Mouse (Mus musculus) gastrocnemius, adult 8-10 months (tissue): Measurements from ENCODE around the gene Gm10053. TPM values are rescaled to one million over a fixed set of nuclear protein-coding genes. Genes with fewer than 3 reads are reported as not detected.
A peak's percentile ranks its signal among the peaks of the same experiment; 100 is the strongest.
"Not testable (repeated sequence)": the region's sequence is repeated elsewhere in the genome, so short reads cannot be mapped to it uniquely, and the experiment has no call there.

Experiments
- DNase-seq, 2 experiments: peaks; one replicate each; pipeline ENCODE4 v3.0.0; 2022; ENCODE audit warnings: low spot score in 2 of 2
- total RNA-seq, 4 experiments: library from RNA; stranded (reverse); gene quantifications; 2 replicates each; pipeline ENCODE4 v1.2.4; 2022

Gene Gm10053
- total RNA-seq: 100 to 1,000 TPM; 448 to 506 (median 471) TPM

GRCm38 (mm10) chr19:24875129-24875870 is at the start of gene Gm10053:
Gm10053 (plus strand) TSS chr19:24875686.
- not testable (repeated sequence) for DNase-seq

GRCm38 (mm10) chr19:24842080-24842479 is 33.4 kb upstream of the Gm10053 start:
- DNase-seq: no peak

- no peak for DNase-seq
Observed at GRCm38 (mm10) chr19:24845007-24845546, 30.4 kb upstream of the Gm10053 start.

- no peak for DNase-seq
Observed at GRCm38 (mm10) chr19:24848345-24848744, 27.1 kb upstream of the Gm10053 start.

- DNase-seq: no peak
Observed at GRCm38 (mm10) chr19:24848844-24849243, 26.6 kb upstream of the Gm10053 start.

GRCm38 (mm10) chr19:24851456-24852315 is 23.8 kb upstream of the Gm10053 start:
- DNase-seq: peak in 1 of 2 experiments; percentile 9

GRCm38 (mm10) chr19:24861276-24861611 is 14.2 kb upstream of the Gm10053 start:
- peak in 1 of 2 experiments; percentile 5 for DNase-seq

- DNase-seq: peak in 1 of 2 experiments; percentile 21
Observed at GRCm38 (mm10) chr19:24861612-24862451, 13.7 kb upstream of the Gm10053 start, which contains the start of gene Pgm5. Pgm5 (minus strand) TSS chr19:24861855.

GRCm38 (mm10) chr19:24865436-24865835 is 10.1 kb upstream of the Gm10053 start:
- no peak for DNase-seq

GRCm38 (mm10) chr19:24871037-24871635 is 4.3 kb upstream of the Gm10053 start:
- DNase-seq: peak in 1 of 2 experiments; percentile 17

GRCm38 (mm10) chr19:24873873-24874272 is 1.6 kb upstream of the Gm10053 start:
- DNase-seq: no peak

GRCm38 (mm10) chr19:24881237-24881636 is 5.8 kb downstream of the Gm10053 start:
- no peak for DNase-seq

GRCm38 (mm10) chr19:24885504-24885903 is 10.0 kb downstream of the Gm10053 start:
- DNase-seq: no peak

GRCm38 (mm10) chr19:24886888-24887287 is 11.4 kb downstream of the Gm10053 start:
- no peak for DNase-seq

- DNase-seq: no peak
Observed at GRCm38 (mm10) chr19:24896536-24896935, 21.1 kb downstream of the Gm10053 start.

GRCm38 (mm10) chr19:24897006-24897895 is 21.8 kb downstream of the Gm10053 start:
- no peak for DNase-seq

GRCm38 (mm10) chr19:24897896-24898736 is 22.6 kb downstream of the Gm10053 start:
- DNase-seq: no peak

- no peak for DNase-seq
Observed at GRCm38 (mm10) chr19:24898737-24899577, 23.5 kb downstream of the Gm10053 start.
